ENCODE assay signal across 16 mouse cellular contexts in the genomic region with DNA sequence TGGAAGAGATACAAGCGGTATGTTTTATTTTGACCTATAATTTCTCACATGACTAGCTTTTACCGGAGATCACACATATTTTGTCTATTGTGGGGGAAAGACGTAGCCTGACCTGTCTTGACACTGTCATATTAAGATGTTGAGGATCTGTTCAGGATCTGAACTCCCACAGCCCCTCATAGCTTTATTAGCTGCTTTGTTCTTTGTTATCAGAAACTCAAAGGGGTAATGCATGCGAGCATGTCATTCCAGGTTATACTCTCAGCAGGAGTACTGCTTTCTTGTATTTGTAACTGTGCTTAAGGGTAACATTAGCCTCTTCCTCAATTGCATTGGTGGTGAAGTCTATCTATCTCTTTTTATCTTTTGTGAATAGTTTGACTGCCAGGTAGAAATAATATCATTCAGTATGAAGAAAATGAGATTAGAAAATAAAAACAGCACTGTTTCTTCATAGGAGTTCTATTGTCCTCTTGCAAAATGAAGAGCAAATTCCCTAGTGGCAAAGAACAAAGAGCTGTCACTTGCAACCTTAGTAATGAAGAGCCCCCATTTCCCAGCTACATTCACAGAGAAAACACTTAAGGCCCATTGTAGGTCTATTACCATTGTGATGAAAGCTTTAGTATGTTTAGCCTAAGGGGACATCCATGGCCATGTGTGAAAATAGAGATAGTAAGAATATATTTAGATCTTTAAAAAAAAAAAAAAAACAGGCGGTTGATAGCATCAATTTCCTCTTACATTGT.
"Had no signal": no experiment of that assay in that cellular context is flagged by ENCODE, and none has a peak within 500 bp of the region (broad histone marks: within the 10 kb centered on the region; RNA-seq: fewer than 3 reads in every experiment).

No protein-coding gene starts in this region.

- H3K4me3 ChIP-seq: limb, embryonic 12.5 days; liver, embryonic 13.5 days; lung, embryonic 15.5 days; megakaryocyte, embryonic 14.5 days had no signal

- H3K9me3 ChIP-seq: limb, embryonic 12.5 days; liver, embryonic 13.5 days; lung, embryonic 15.5 days; megakaryocyte, embryonic 14.5 days had no signal

- H3K4me1 ChIP-seq: limb, embryonic 12.5 days; liver, embryonic 13.5 days; lung, embryonic 15.5 days; megakaryocyte, embryonic 14.5 days had no signal

- H3K36me3 ChIP-seq: limb, embryonic 12.5 days; liver, embryonic 13.5 days; lung, embryonic 15.5 days had no signal

- H3K9ac ChIP-seq: limb, embryonic 12.5 days; liver, embryonic 13.5 days; liver, postnatal 0 days; lung, embryonic 15.5 days had no signal

- ATAC-seq: inflammation-experienced regulatory T-cells, adult 6 months; intestine, postnatal 0 days; liver, postnatal 0 days had no signal

- H3K27ac ChIP-seq: kidney, postnatal 0 days; limb, embryonic 12.5 days; liver, embryonic 13.5 days; lung, embryonic 15.5 days; macrophage had no signal

- DNase-seq: kidney, adult 9 months; kidney, postnatal 36 days; liver; liver, embryonic 13.5 days; liver, postnatal 0 days; lung, postnatal 14 days; right cerebral cortex, postnatal 4 days; spleen, adult 18-20 months; thymus, postnatal 4 days had no signal

- H3K27me3 ChIP-seq: limb, embryonic 12.5 days; liver, embryonic 13.5 days; lung, embryonic 15.5 days; megakaryocyte, embryonic 14.5 days had no signal

- H3K4me2 ChIP-seq: limb, embryonic 12.5 days; liver, embryonic 13.5 days; lung, embryonic 15.5 days had no signal
